14 mouse cellular contexts compared by ENCODE assay signal in genomic region chr10:26345879-26346278, GRCm38 (mm10). TPM values are rescaled to one million over a fixed set of nuclear protein-coding genes. Genes with fewer than 3 reads are reported as not detected.
DNase-seq lines count a peak whose midpoint lies in the region; ATAC-seq and TF ChIP-seq lines count a peak whose summit lies in the region.
"Had no signal": no experiment of that assay in that cellular context is flagged by ENCODE, and none has a peak within 500 bp of the region (broad histone marks: within the 10 kb centered on the region; RNA-seq: fewer than 3 reads in every experiment).

No protein-coding gene starts in this region.

- TF ChIP-seq CTCF in hindbrain, postnatal 0 days (IDR thresholded peaks at IDR 0.05; ENCODE audit: low read depth): peak; percentile 50

- H3K36me3 ChIP-seq in hindbrain, postnatal 0 days (ENCODE audit: insufficient read depth, low read length): peaks cover 8% of the 10 kb centered on the region; the same call in 1 of the 2 replicates
- H3K36me3 ChIP-seq in hindbrain, embryonic 12.5 days: peaks cover 31% of the 10 kb centered on the region

- H3K27ac ChIP-seq in hindbrain, postnatal 0 days: no peak overlapping the region
- no peak overlapping the region for H3K27ac ChIP-seq in hindbrain, embryonic 12.5 days
- H3K27ac ChIP-seq: heart, embryonic 15.5 days; hindbrain, embryonic 13.5 days; midbrain, embryonic 13.5 days; neural tube, embryonic 12.5 days had no signal

- H3K9me3 ChIP-seq in hindbrain, postnatal 0 days (ENCODE audit: low read length): no peaks in the 10 kb centered on the region
- H3K9me3 ChIP-seq in hindbrain, embryonic 12.5 days (replicated peaks): no peaks in the 10 kb centered on the region
- H3K9me3 ChIP-seq: heart, embryonic 15.5 days; hindbrain, embryonic 13.5 days; midbrain, embryonic 13.5 days; neural tube, embryonic 12.5 days had no signal

- no peak overlapping the region for H3K9ac ChIP-seq in hindbrain, postnatal 0 days (replicated peaks; ENCODE audit: low read length)
- no peak overlapping the region for H3K9ac ChIP-seq in hindbrain, embryonic 12.5 days
- H3K9ac ChIP-seq: heart, embryonic 15.5 days; hindbrain, embryonic 13.5 days; midbrain, embryonic 13.5 days; neural tube, embryonic 12.5 days had no signal

- no peak overlapping the region for H3K4me2 ChIP-seq in hindbrain, postnatal 0 days (ENCODE audit: low read depth, low read length)
- no peak overlapping the region for H3K4me2 ChIP-seq in hindbrain, embryonic 12.5 days (replicated peaks)
- H3K4me2 ChIP-seq: heart, embryonic 15.5 days; hindbrain, embryonic 13.5 days; midbrain, embryonic 13.5 days; neural tube, embryonic 12.5 days had no signal

- ATAC-seq in hindbrain, postnatal 0 days: no peak
- ATAC-seq in hindbrain, embryonic 12.5 days (ENCODE audit: low FRiP score): no peak
- ATAC-seq: midbrain, embryonic 13.5 days had no signal

- 98% methylated on average over 1 of the region's 1 CpGs for whole genome bisulfite sequencing in hindbrain, postnatal 0 days
- 88% methylated on average over 1 of the region's 1 CpGs for WGBS in hindbrain, embryonic 12.5 days

- no peaks in the 10 kb centered on the region for H3K4me1 ChIP-seq in hindbrain, postnatal 0 days (ENCODE audit: insufficient read depth, low read length)
- H3K4me1 ChIP-seq in hindbrain, embryonic 12.5 days: no peaks in the 10 kb centered on the region
- H3K4me1 ChIP-seq: heart, embryonic 15.5 days; neural tube, embryonic 12.5 days had no signal

- no peak overlapping the region for H3K4me3 ChIP-seq in hindbrain, postnatal 0 days (ENCODE audit: low read length)
- H3K4me3 ChIP-seq in hindbrain, embryonic 12.5 days: no peak overlapping the region
- H3K4me3 ChIP-seq: heart, embryonic 15.5 days; hindbrain, embryonic 13.5 days; midbrain, embryonic 13.5 days; neural tube, embryonic 12.5 days had no signal

- peak; percentile 47 for DNase-seq in hindbrain, postnatal 0 days (ENCODE audit: low spot score)
- peak; percentile 43 for DNase-seq in 3T3-L1 (ENCODE audit: low read depth, low spot score)
- DNase-seq in CD4-positive, CD25-positive, alpha-beta regulatory T cell, adult 2 months (ENCODE audit: low read depth, low spot score): peak; percentile 64
- peak; percentile 61 for DNase-seq in induced T-regulatory cell, adult 2 months (ENCODE audit: low read depth)
- no peak for DNase-seq in left cerebral cortex, postnatal 4 days
- DNase-seq in layer of hippocampus, postnatal 10 days (ENCODE audit: low spot score in 2 of 2): no peak
- DNase-seq: cerebellum, adult 11-12 months; kidney, adult 8-10 months; thymus, postnatal 36 days had no signal

- no peaks in the 10 kb centered on the region for H3K27me3 ChIP-seq in hindbrain, postnatal 0 days (ENCODE audit: insufficient read depth, low read length)
- H3K27me3 ChIP-seq in hindbrain, embryonic 12.5 days: no peaks in the 10 kb centered on the region
- H3K27me3 ChIP-seq: heart, embryonic 15.5 days; hindbrain, embryonic 13.5 days; midbrain, embryonic 13.5 days; neural tube, embryonic 12.5 days had no signal

- intact Hi-C loops in left cerebral cortex, postnatal 4 days (cut with DNase I): loop anchor here (10.0 kb wide), 2 partner anchors 671 to 1071 kb away; no protein-coding TSS in a partner anchor

RNA-seq across cellular contexts. Expression of gene L3mbtl3, which starts 29.9 kb away (rescaled TPM):
- 26.4 and 31.4 TPM in 2 replicates for total RNA-seq in hindbrain, postnatal 0 days (2014; rRNA removed)
- 13.7 and 15.7 TPM in 2 replicates for polyA plus RNA-seq in hindbrain, postnatal 0 days (2015; fragmentation: Nextera tagmentation; extraction: Ambion mirVana)
- polyA plus RNA-seq in hindbrain, embryonic 12.5 days (2016; fragmentation: Nextera tagmentation; extraction: Ambion mirVana): 25.0 and 25.9 TPM in 2 replicates
- 10 to 100 TPM; 63.6 to 75.6 TPM for total RNA-seq in left cerebral cortex, postnatal 4 days (2021)
- total RNA-seq in layer of hippocampus, postnatal 10 days (2021): 10 to 100 TPM; 24.1 to 24.8 TPM

Comparison
In these comparisons a context has a peak if more than half of its experiments do, and no peak if none do; other contexts are left out.
1. DNase-seq: peak in hindbrain, postnatal 0 days (single experiment), 3T3-L1 (single experiment), CD4-positive, CD25-positive, alpha-beta regulatory T cell, adult 2 months (single experiment) and induced T-regulatory cell, adult 2 months (single experiment); none in left cerebral cortex, postnatal 4 days (single experiment) and layer of hippocampus, postnatal 10 days (0 of 2).